Mouse (Mus musculus) E14TG2a.4 (cell line): ENCODE measurements around the gene Pxdn.

Source experiments
- H3K27me3 ChIP-seq: 2 replicates; pipeline ENCODE4 v1.6.1; 2014; ENCODE audit warnings: low read length, control low read depth; ENCODE audit not compliant: insufficient read depth
- H3K36me3 ChIP-seq: 2 replicates; pipeline ENCODE4 v1.6.1; 2014; ENCODE audit warnings: low read length, control low read depth; ENCODE audit not compliant: insufficient read depth
- H3K4me1 ChIP-seq: replicated peaks from 2 replicates; pipeline ENCODE4 v1.6.1; 2014; ENCODE audit warnings: low read depth, low read length, control low read depth
- H3K4me3 ChIP-seq: replicated peaks from 2 replicates; pipeline ENCODE4 v1.5.1; 2014; ENCODE audit warnings: mild to moderate bottlenecking, low read length
- H3K9me3 ChIP-seq: 2 replicates; pipeline ENCODE4 v1.6.1; 2014; ENCODE audit warnings: low read length, control low read depth
- CTCF ChIP-seq: conservative IDR thresholded peaks from 2 replicates; pipeline ENCODE4 v1.5.1; 2014; ENCODE audit warnings: low read length
- NANOG ChIP-seq: IDR thresholded peaks from 2 replicates; pipeline ENCODE4 v1.6.1; 2014; ENCODE audit warnings: borderline replicate concordance, low read length, mixed read lengths
- POU5F1 ChIP-seq: IDR thresholded peaks from 2 replicates; pipeline ENCODE4 v1.6.1; 2014; ENCODE audit warnings: low read length, borderline replicate concordance

Pxdn gene

DNA sequence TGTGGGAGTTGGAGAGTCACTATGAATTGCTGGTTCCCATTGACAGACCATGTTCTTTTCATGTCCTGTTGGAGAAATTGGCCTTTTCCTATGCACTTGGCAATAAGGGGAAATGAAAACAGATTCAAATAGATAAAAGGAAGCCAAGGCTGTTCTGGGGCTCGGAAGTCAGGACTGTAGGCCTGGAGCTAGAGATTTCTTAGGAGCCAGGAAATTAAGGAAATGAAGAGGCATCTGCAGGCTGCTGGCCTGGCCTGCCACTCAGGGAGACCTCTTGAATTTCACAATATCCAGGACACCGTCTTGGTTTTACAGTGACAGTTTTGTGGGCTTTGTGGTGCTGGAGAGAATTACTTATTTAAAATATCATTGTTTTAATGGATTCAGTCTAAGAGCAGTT is 5.0 kb downstream of the Pxdn start:
- H3K4me3 ChIP-seq = no peak overlapping the region
- H3K27me3 ChIP-seq = peaks cover 40% of the 10 kb centered on the region
- TF ChIP-seq CTCF = no peak
- no peak for TF ChIP-seq POU5F1
- no peak for TF ChIP-seq NANOG

DNA sequence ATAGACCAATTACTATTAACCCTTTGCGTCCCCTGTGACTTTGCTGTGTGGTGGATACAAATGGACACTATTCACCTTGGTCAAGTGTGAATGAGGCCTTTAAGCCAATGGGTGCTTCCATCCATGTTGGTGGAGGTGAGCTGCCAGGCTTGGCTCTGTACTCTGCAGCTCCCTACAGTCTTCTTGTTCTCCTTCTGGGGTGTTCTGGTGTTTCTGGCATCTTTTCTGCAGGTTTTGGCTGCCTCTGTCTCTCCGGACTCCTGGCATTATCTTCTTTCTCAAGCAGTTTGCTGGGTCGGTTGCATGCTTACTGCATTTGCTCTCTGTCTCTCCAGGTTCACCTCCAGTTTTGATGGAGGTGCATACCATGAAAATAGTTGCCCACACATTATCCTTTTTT is 7.2 kb downstream of the Pxdn start:
- Histone ChIP-seq H3K27me3 (peaks cover 21% of the 10 kb centered on the region), H3K36me3 (no peaks in the 10 kb centered on the region), H3K9me3 (no peaks in the 10 kb centered on the region), H3K4me1 (peaks cover 14% of the 10 kb centered on the region), H3K4me3 (no peak overlapping the region)
- TF ChIP-seq CTCF (no peak), NANOG (no peak), POU5F1 (no peak)

More for the DNA sequence above, 5.0 kb downstream of the Pxdn start:
- H3K4me1 ChIP-seq = peaks cover 27% of the 10 kb centered on the region
- H3K9me3 ChIP-seq = no peaks in the 10 kb centered on the region
- no peaks in the 10 kb centered on the region for H3K36me3 ChIP-seq

DNA sequence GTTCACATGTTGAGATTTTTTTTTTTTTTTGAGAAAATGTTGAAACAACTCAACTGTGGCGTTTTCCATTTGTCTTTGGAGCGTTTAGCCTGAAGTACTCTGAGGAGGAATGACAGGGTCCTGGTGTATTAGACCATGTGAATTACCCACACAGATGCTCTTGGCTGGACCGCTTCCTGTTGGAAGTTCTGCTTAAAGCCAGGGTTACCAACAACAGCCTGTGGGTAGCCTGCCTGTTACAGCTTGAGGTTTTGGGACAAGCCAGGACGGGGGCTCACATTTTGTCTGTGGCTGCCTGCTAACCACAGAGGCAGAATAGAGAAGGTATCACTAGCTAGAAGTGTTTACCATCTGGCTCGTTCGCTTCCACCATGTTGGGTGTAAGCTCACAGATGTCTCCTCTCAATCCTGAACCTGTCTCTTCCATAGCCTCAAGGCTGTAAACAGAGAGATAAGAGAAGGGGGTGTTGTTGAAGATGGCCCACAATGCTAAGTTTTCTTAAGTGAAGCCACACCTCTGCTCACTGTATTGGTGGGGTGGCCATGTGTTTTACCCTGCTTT is 7.9 kb downstream of the Pxdn start:
- no peak for TF ChIP-seq POU5F1
- TF ChIP-seq NANOG = no peak
- TF ChIP-seq CTCF = no peak
- Histone ChIP-seq H3K27me3 (peaks cover 21% of the 10 kb centered on the region), H3K36me3 (no peaks in the 10 kb centered on the region), H3K4me3 (no peak overlapping the region), H3K9me3 (no peaks in the 10 kb centered on the region), H3K4me1 (peaks cover 8% of the 10 kb centered on the region)

DNA sequence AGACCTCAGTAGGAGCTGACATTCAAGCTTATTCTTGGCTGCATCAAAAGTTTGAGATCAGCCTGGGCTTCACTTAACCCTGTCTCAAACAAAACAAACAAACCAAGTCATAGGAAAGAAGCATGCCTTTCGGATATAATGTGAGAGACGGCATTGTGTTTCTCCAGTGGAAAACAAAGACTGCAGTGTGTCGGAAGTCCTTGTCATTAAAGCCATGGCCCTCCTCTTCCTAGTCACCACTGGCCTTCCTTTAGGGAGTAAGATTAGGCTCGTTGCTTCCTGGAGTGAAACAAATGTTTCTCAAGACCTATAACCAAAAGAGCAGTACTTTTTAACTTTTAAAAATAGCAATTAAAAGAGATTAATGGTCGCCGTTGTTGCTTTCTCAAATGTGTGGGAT is 13.6 kb downstream of the Pxdn start:
- TF ChIP-seq NANOG = no peak
- TF ChIP-seq CTCF = no peak
- TF ChIP-seq POU5F1 = no peak
- no peaks in the 10 kb centered on the region for H3K27me3 ChIP-seq
- no peak overlapping the region for H3K4me3 ChIP-seq
- H3K4me1 ChIP-seq = peaks cover 4% of the 10 kb centered on the region; the same call in 1 of the 2 replicates
- H3K9me3 ChIP-seq = no peaks in the 10 kb centered on the region
- H3K36me3 ChIP-seq = no peaks in the 10 kb centered on the region

DNA sequence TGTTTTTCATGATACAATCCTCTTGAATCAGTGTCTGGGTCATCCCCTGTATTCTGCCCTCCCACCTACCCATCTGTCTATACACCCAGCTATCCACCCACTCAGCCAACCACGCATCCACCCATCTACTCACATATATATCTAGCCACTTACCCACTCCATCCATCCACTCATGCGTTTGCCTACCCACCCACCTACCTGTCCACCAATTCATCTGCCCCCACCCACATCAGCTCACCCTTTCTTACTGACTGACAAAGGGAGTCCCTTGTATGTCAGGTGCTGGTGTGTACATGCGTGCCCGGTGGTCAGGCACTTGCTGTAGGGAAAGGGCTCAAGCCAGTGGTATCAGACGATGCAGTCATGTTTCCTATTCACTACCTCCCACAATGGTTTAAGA is 14.1 kb downstream of the Pxdn start:
- peaks cover 4% of the 10 kb centered on the region; the same call in 1 of the 2 replicates for H3K4me1 ChIP-seq
- H3K27me3 ChIP-seq = no peaks in the 10 kb centered on the region
- no peaks in the 10 kb centered on the region for H3K9me3 ChIP-seq
- TF ChIP-seq POU5F1 (no peak), NANOG (no peak), CTCF (no peak)
- no peak overlapping the region for H3K4me3 ChIP-seq
- H3K36me3 ChIP-seq = no peaks in the 10 kb centered on the region

DNA sequence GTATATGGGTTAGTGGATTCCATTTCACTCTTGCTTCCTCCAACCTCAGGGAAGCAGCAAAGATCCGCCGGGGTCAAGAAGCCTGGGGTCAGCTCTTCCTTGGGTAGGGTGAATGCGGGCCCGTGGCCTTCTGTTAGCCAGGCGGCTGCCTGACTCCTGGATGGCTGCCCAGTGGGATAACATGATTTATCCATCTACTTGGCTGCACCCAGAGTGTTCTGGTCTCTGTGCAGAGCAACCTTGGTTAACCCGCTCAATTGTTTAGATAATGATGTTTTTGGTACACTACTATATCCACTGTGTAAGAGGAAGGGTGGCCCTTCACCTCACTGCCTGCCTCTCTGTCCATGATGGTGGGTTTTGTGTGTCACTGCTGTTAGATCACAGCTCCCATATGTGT is 14.7 kb downstream of the Pxdn start:
- TF ChIP-seq NANOG (no peak), CTCF (no peak), POU5F1 (no peak)
- Histone ChIP-seq H3K36me3 (no peaks in the 10 kb centered on the region), H3K27me3 (no peaks in the 10 kb centered on the region), H3K4me1 (peaks cover 4% of the 10 kb centered on the region; the same call in 1 of the 2 replicates), H3K9me3 (no peaks in the 10 kb centered on the region), H3K4me3 (no peak overlapping the region)

DNA sequence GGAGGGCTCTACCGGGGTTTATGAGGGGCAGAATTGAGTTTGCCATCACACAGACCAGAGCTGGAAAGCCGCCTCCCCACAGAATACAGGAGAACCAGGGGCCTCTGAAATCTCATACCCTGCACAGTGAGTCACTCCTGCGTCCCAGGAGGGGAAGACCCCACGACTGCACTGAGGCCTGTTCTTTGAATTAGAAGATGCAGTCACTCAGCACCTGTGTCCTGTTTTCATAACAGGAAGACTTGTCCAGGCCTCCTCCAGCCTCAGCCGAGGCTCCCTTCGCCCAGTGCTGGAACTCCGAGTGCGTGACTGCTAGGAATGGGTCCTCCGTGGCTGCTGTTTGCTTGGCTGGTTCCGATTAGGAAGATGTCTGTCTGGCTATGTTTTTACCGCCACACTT is 16.6 kb downstream of the Pxdn start:
- H3K9me3 ChIP-seq = no peaks in the 10 kb centered on the region
- no peaks in the 10 kb centered on the region for H3K27me3 ChIP-seq
- H3K36me3 ChIP-seq = no peaks in the 10 kb centered on the region
- no peak overlapping the region for H3K4me3 ChIP-seq
- TF ChIP-seq CTCF (no peak), POU5F1 (no peak), NANOG (no peak)
- H3K4me1 ChIP-seq = peaks cover 4% of the 10 kb centered on the region; the same call in 1 of the 2 replicates

DNA sequence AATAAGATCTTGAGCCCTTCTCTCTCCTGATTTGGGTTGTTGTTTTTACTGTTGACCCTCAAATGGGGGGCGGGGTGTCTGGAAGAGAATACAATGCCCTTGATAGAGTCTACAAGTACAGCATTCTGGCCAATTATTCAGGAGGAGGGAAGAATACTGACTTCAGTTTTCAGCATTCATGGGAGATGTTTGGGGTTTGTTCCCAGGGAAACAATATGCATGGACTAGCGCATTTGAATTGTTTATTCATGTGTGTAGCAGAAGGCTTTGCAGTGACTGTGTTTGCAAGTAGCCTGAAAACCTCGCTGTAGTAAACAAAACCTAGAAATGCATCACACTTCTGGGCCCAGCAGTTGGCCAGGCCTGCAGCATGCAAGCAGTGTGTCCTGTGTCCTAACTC is 17.1 kb downstream of the Pxdn start:
- Histone ChIP-seq H3K27me3 (no peaks in the 10 kb centered on the region), H3K9me3 (no peaks in the 10 kb centered on the region), H3K4me1 (peaks cover 4% of the 10 kb centered on the region; the same call in 1 of the 2 replicates), H3K36me3 (no peaks in the 10 kb centered on the region), H3K4me3 (no peak overlapping the region)
- TF ChIP-seq NANOG (no peak), POU5F1 (no peak), CTCF (no peak)

DNA sequence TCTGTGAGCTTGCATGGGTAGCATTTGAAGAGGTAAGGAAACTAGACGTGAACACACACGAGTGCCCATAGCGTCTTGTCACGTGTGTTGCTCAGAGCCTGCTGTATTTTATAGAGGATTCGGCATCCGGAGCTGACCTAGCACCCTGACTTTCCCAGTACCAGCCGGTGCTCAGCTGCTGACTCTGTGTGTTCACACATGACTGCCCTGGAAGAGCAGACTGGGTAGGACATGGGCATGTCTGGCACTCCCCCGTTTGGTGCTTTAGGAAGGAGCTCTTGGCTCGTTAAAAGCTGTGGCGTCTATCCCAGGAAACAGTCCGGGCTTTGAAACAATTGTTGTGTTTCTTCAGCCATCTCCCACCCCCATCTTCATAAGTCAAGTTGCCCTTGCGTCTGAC is 19.6 kb downstream of the Pxdn start:
- H3K4me3 ChIP-seq = no peak overlapping the region

More for the DNA sequence above, 19.6 kb downstream of the Pxdn start:
- TF ChIP-seq NANOG = no peak
- H3K36me3 ChIP-seq = no peaks in the 10 kb centered on the region
- H3K27me3 ChIP-seq = no peaks in the 10 kb centered on the region
- H3K9me3 ChIP-seq = no peaks in the 10 kb centered on the region
- peaks cover 11% of the 10 kb centered on the region; the same call in 1 of the 2 replicates for H3K4me1 ChIP-seq
